Mouse (Mus musculus): Measurements from ENCODE around the gene Arl2. TPM values are rescaled to one million over a fixed set of nuclear protein-coding genes. Genes with fewer than 3 reads are reported as not detected.

The Arl2 gene
- total RNA-seq, 2 experiments from 2014 or later = 84.7 to 87.7 TPM

Other genes starting within 250 kb of the Arl2 start
- gene Tigd3, start 247.4 kb downstream of the Arl2 start, total RNA-seq (2021) = 1 to 10 TPM in 1 of 2 experiments, under 1 TPM in 1; 0.90 to 1.1 TPM
- 100 to 1,000 TPM; 111 to 129 TPM for gene Dpf2, start 228.5 kb downstream of the Arl2 start, total RNA-seq (2021)
- 1 to 10 TPM; 5.2 to 8.0 TPM for gene Cdc42ep2, start 216.7 kb downstream of the Arl2 start, total RNA-seq (2021)
- 10 to 100 TPM; 15.5 to 16.8 TPM for gene Pola2, start 177.3 kb downstream of the Arl2 start, total RNA-seq (2021)
- not detected for gene Slc22a20, start 155.4 kb downstream of the Arl2 start, total RNA-seq (2021)
- gene Capn1, start 125.7 kb downstream of the Arl2 start, total RNA-seq (2021) = 10 to 100 TPM; 31.6 to 35.5 TPM
- 10 to 100 TPM; 49.7 to 71.3 TPM for gene Syvn1, start 95.0 kb downstream of the Arl2 start, total RNA-seq (2021)
- gene Mrpl49, start 83.8 kb downstream of the Arl2 start, total RNA-seq (2021) = 10 to 100 TPM; 53.3 to 59.7 TPM
- 1,000 to 10,000 TPM; 1,067 to 1,157 TPM for gene Fau, start 83.7 kb downstream of the Arl2 start, total RNA-seq (2021)
- gene Znhit2, start 80.4 kb downstream of the Arl2 start, total RNA-seq (2021) = 10 to 100 TPM; 29.1 to 32.9 TPM
- gene Tm7sf2, start 73.2 kb downstream of the Arl2 start, total RNA-seq (2021) = 10 to 100 TPM; 19.7 to 36.7 TPM
- 10 to 100 TPM; 51.6 to 58.8 TPM for gene Vps51, start 64.3 kb downstream of the Arl2 start, total RNA-seq (2021)
- gene Tmem262, start 61.5 kb downstream of the Arl2 start, total RNA-seq (2021) = not detected
- gene Gm28374, start 59.3 kb downstream of the Arl2 start, total RNA-seq (2021) = not detected
- 10 to 100 TPM; 29.8 to 34.1 TPM for gene Zfpl1, start 56.6 kb downstream of the Arl2 start, total RNA-seq (2021)
- gene Cdca5, start 56.6 kb downstream of the Arl2 start, total RNA-seq (2021) = under 1 TPM; 0.58 to 0.60 TPM
- gene AC131692.1, start 47.1 kb downstream of the Arl2 start, total RNA-seq (2021) = not detected
- not detected for gene Naaladl1, start 35.8 kb downstream of the Arl2 start, total RNA-seq (2021)
- gene Sac3d1, start 22.9 kb downstream of the Arl2 start, total RNA-seq (2021) = 10 to 100 TPM; 12.9 to 17.2 TPM
- gene Snx15, start 13.2 kb downstream of the Arl2 start, total RNA-seq (2021) = 10 to 100 TPM; 26.8 to 28.1 TPM
- 1 to 10 TPM; 1.6 to 3.1 TPM for gene Batf2, start 565 bp downstream of the Arl2 start, total RNA-seq (2021)
- gene Majin, start 42.8 kb upstream of the Arl2 start, total RNA-seq (2021) = 1 to 10 TPM in 1 of 2 experiments, under 1 TPM in 1; 0.99 to 1.3 TPM
- gene Gpha2, start 84.8 kb upstream of the Arl2 start, total RNA-seq (2021) = 10 to 100 TPM; 21.9 to 24.2 TPM
- gene Ppp2r5b, start 94.3 kb upstream of the Arl2 start, total RNA-seq (2021) = 100 to 1,000 TPM in 1 of 2 experiments, 10 to 100 TPM in 1; 97.0 to 115 TPM
- 10 to 100 TPM; 26.4 to 37.1 TPM for gene Atg2a, start 100.1 kb upstream of the Arl2 start, total RNA-seq (2021)
- 100 to 1,000 TPM; 112 to 157 TPM for gene Ehd1, start 135.2 kb upstream of the Arl2 start, total RNA-seq (2021)
- 10 to 100 TPM; 15.1 to 19.3 TPM for gene Cdc42bpg, start 164.9 kb upstream of the Arl2 start, total RNA-seq (2021)
- gene Men1, start 193.4 kb upstream of the Arl2 start, total RNA-seq (2021) = 10 to 100 TPM; 48.2 to 54.2 TPM
- gene Map4k2, start 199.6 kb upstream of the Arl2 start, total RNA-seq (2021) = 10 to 100 TPM; 31.1 to 40.1 TPM
- gene Sf1, start 222.1 kb upstream of the Arl2 start, total RNA-seq (2021) = 100 to 1,000 TPM; 233 to 277 TPM
- gene Pygm, start 242.9 kb upstream of the Arl2 start, total RNA-seq (2021) = 10 to 100 TPM; 55.0 to 65.0 TPM